Comparison of ENCODE assay signal across 26 mouse cellular contexts in genomic region chr16:89631396-89632113, GRCm38 (mm10).
A peak's percentile ranks its signal among the peaks of the same experiment; 100 is the strongest.
DNase-seq lines count a peak whose midpoint lies in the region; ATAC-seq lines count a peak whose summit lies in the region.
"Had no signal": no experiment of that assay in that cellular context is flagged by ENCODE, and none has a peak within 500 bp of the region (broad histone marks: within the 10 kb centered on the region; RNA-seq: fewer than 3 reads in every experiment).

No protein-coding gene starts in this region.

- intact Hi-C loops in gastrocnemius, postnatal 14 days (cut with DNase I; ENCODE audit: low total_unique reads): no loop called here

- no peak overlapping the region for H3K9ac ChIP-seq in hindbrain, embryonic 12.5 days
- H3K9ac ChIP-seq: embryonic facial prominence, embryonic 12.5 days; liver, embryonic 14.5 days; neural tube, embryonic 12.5 days had no signal

- no peak overlapping the region for H3K27ac ChIP-seq in hindbrain, embryonic 12.5 days
- H3K27ac ChIP-seq: embryonic facial prominence, embryonic 12.5 days; heart, adult 2 months; hindbrain, postnatal 0 days; liver, embryonic 14.5 days; midbrain, embryonic 10.5 days; neural tube, embryonic 12.5 days had no signal

- H3K4me3 ChIP-seq in hindbrain, embryonic 12.5 days: no peak overlapping the region
- H3K4me3 ChIP-seq: embryonic facial prominence, embryonic 12.5 days; heart, adult 2 months; midbrain, embryonic 10.5 days; myocyte; neural tube, embryonic 12.5 days had no signal

- H3K4me1 ChIP-seq in hindbrain, embryonic 12.5 days: no peaks in the 10 kb centered on the region
- H3K4me1 ChIP-seq: embryonic facial prominence, embryonic 12.5 days; neural tube, embryonic 12.5 days had no signal

- H3K36me3 ChIP-seq in hindbrain, embryonic 12.5 days: no peaks in the 10 kb centered on the region
- H3K36me3 ChIP-seq: embryonic facial prominence, embryonic 12.5 days; midbrain, embryonic 10.5 days; neural tube, embryonic 12.5 days had no signal

- 94% methylated on average over 9 of the region's 9 CpGs for WGBS in hindbrain, embryonic 12.5 days

- DNase-seq in kidney, postnatal 10 days: peak; percentile 30
- no peak for DNase-seq in kidney, adult 9 months
- peak; percentile 8 for DNase-seq in right cerebral cortex, postnatal 4 days
- DNase-seq in right cerebral cortex, postnatal 36 days (ENCODE audit: low spot score in 2 of 2): no peak
- peak; percentile 68 for DNase-seq in adrenal gland, postnatal 25 days
- no peak for DNase-seq in gastrocnemius, postnatal 14 days
- DNase-seq: cerebellum, adult 8-10 months; gastrocnemius, postnatal 36 days; heart, adult 2 months; heart, postnatal 14 days; liver; lung, adult 2 months; lung, postnatal 14 days; right cerebral cortex, adult 18-20 months; thymus, adult 2 months; thymus, postnatal 36 days had no signal

- H3K9me3 ChIP-seq in hindbrain, embryonic 12.5 days (replicated peaks): no peaks in the 10 kb centered on the region
- H3K9me3 ChIP-seq: embryonic facial prominence, embryonic 12.5 days; midbrain, embryonic 10.5 days; neural tube, embryonic 12.5 days had no signal

- H3K4me2 ChIP-seq in hindbrain, embryonic 12.5 days (replicated peaks): no peak overlapping the region
- H3K4me2 ChIP-seq: embryonic facial prominence, embryonic 12.5 days; neural tube, embryonic 12.5 days had no signal

- H3K27me3 ChIP-seq in hindbrain, embryonic 12.5 days: no peaks in the 10 kb centered on the region
- H3K27me3 ChIP-seq: embryonic facial prominence, embryonic 12.5 days; neural tube, embryonic 12.5 days had no signal

- ATAC-seq in hindbrain, embryonic 12.5 days (ENCODE audit: low FRiP score): no peak
- ATAC-seq: activated CD4-positive, CD25-positive, alpha-beta regulatory T cell, adult 4 months; forebrain, embryonic 14.5 days; hindbrain, postnatal 0 days; intestine, embryonic 16.5 days had no signal

Comparison
In these comparisons a context has a peak if more than half of its experiments do, and no peak if none do; other contexts are left out.
1. DNase-seq: peak in kidney, postnatal 10 days (single experiment), right cerebral cortex, postnatal 4 days (single experiment) and adrenal gland, postnatal 25 days (single experiment); none in kidney, adult 9 months (single experiment), right cerebral cortex, postnatal 36 days (0 of 2) and gastrocnemius, postnatal 14 days (single experiment).